Mouse (Mus musculus) hindbrain, embryonic 10.5 days (tissue): Measurements from ENCODE around the gene Clec16a. TPM values are rescaled to one million over a fixed set of nuclear protein-coding genes. Genes with fewer than 3 reads are reported as not detected.

Source experiments
- DNase-seq: peaks from one replicate; pipeline ENCODE4 v3.0.0-alpha.2; 2017; ENCODE audit warnings: low spot score
- H3K27ac ChIP-seq: fragments of 300-500 bp; sonication (generic); 2 replicates; pipeline ENCODE4 v1.5.1; 2016; ENCODE audit warnings: mild to moderate bottlenecking, moderate library complexity
- H3K27me3 ChIP-seq: fragments of 300-500 bp; sonication (generic); 2 replicates; pipeline ENCODE4 v1.6.1; 2016; ENCODE audit warnings: mild to moderate bottlenecking; ENCODE audit not compliant: poor library complexity, insufficient read depth, severe bottlenecking
- H3K36me3 ChIP-seq: fragments of 300-500 bp; sonication (generic); 2 replicates; pipeline ENCODE4 v1.6.1; 2016; ENCODE audit warnings: mild to moderate bottlenecking, moderate library complexity
- H3K4me1 ChIP-seq: fragments of 300-500 bp; sonication (generic); replicated peaks from 2 replicates; pipeline ENCODE4 v1.6.1; 2016; ENCODE audit warnings: mild to moderate bottlenecking
- H3K4me3 ChIP-seq: fragments of 300-500 bp; sonication (generic); 2 replicates; pipeline ENCODE4 v1.5.1; 2016; ENCODE audit warnings: mild to moderate bottlenecking, moderate library complexity
- H3K9me3 ChIP-seq: fragments of 300-500 bp; sonication (generic); 2 replicates; pipeline ENCODE4 v1.6.1; 2016; ENCODE audit warnings: mild to moderate bottlenecking, moderate library complexity
- WGBS: fragments of 180-500 bp; shearing (Covaris S2); methylation state at CpG from one replicate; pipeline ENCODE4 v1.1.7; 2016; 5-methylcytosine and 5-hydroxymethylcytosine counted together
- polyA plus RNA-seq: library from polyadenylated mRNA; unstranded; fragments of >200 nt; fragmentation: Nextera tagmentation; extraction: Ambion mirVana; gene quantifications from 2 replicates; pipeline ENCODE4 v1.2.1, GENCODE M21; 2016

Clec16a gene
- 34.5 and 35.0 TPM in 2 replicates for polyA plus RNA-seq

DNA sequence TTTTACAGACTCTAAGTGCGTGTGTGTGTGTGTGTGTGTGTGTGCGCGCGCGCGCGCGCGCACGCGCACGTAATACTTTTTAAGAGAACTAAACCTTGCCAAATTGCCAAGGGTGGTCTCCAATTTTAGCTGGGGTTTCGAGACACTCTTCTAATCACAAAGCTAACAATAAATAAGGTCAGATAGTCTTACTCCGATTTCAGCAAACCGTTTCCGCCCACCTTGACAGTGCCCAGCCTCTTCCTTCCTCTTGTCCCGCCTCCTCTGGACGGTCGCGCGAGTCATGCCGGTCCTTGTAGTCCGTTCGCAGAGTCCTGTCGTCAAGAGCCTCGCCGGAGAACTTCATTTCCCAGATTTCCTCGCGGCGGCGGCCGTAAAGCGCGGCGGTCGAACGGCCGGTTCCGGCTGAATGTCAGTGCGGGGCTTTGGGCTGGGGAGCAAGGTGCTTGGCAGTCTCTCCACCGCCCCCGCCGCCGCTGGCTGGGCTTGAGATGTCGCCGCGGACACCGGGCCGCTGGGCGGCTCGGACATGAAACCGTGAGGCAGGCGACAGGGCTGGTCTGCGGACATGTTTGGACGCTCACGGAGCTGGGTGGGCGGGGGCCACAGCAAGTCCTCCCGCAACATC is at the start of gene Clec16a:
Gene Clec16a (plus strand): TSS at position 345 of the 628 bp plus-strand sequence.
- WGBS, result under 1% methylated on average over 58 of the region's 58 CpGs
- H3K4me3 ChIP-seq, result peak within 1 kb of the TSS; percentile 95
- DNase-seq, result peak; percentile 96
- H3K4me1 ChIP-seq, result peaks cover 52% of the 10 kb centered on the region
- H3K27me3 ChIP-seq, result no peaks in the 10 kb centered on the region
- no peaks in the 10 kb centered on the region for H3K9me3 ChIP-seq
- no peaks in the 10 kb centered on the region for H3K36me3 ChIP-seq
- H3K27ac ChIP-seq, result peak within 1 kb of the TSS; percentile 84

GRCm38 (mm10) chr16:10495824-10496298 is 49.3 kb upstream of the Clec16a start:
- H3K36me3 ChIP-seq, result no peaks in the 10 kb centered on the region
- 0 out of 2 replicates have a peak, but pooled peaks cover under 1% of the 10 kb centered on the region for H3K27me3 ChIP-seq
- no peaks in the 10 kb centered on the region for H3K4me1 ChIP-seq
- DNase-seq, result no peak
- H3K9me3 ChIP-seq, result no peaks in the 10 kb centered on the region
- 72% methylated on average over 2 of the region's 2 CpGs for whole genome bisulfite sequencing
- no peak overlapping the region for H3K27ac ChIP-seq
- H3K4me3 ChIP-seq, result no peak overlapping the region

- no peak for DNase-seq
- H3K27ac ChIP-seq, result no peak overlapping the region
These were observed 47.0 kb upstream of the Clec16a start for GRCm38 (mm10) chr16:10498096-10498602.

GRCm38 (mm10) chr16:10499122-10499521 is 46.0 kb upstream of the Clec16a start:
- no peak overlapping the region for H3K4me3 ChIP-seq
- DNase-seq, result no peak
- 57% methylated on average over 1 of the region's 1 CpGs for WGBS

More at GRCm38 (mm10) chr16:10498096-10498602, 47.0 kb upstream of the Clec16a start:
- Histone ChIP-seq H3K36me3 (no peaks in the 10 kb centered on the region), H3K4me3 (no peak overlapping the region), H3K9me3 (no peaks in the 10 kb centered on the region), H3K4me1 (peaks cover 3% of the 10 kb centered on the region; the same call in 1 of the 2 replicates), H3K27me3 (no peaks in the 10 kb centered on the region; the same call in 1 of the 2 replicates)
- WGBS, result 79% methylated on average over 5 of the region's 5 CpGs

GRCm38 (mm10) chr16:10501865-10502264 is 43.3 kb upstream of the Clec16a start:
- Histone ChIP-seq H3K36me3 (no peaks in the 10 kb centered on the region), H3K4me1 (peaks cover 3% of the 10 kb centered on the region; the same call in 1 of the 2 replicates), H3K27me3 (no peaks in the 10 kb centered on the region; the same call in 1 of the 2 replicates), H3K27ac (no peak overlapping the region), H3K9me3 (no peaks in the 10 kb centered on the region), H3K4me3 (no peak overlapping the region)
- 15% methylated on average over 8 of the region's 8 CpGs for WGBS
- DNase-seq, result peak; percentile 68

More at GRCm38 (mm10) chr16:10499122-10499521, 46.0 kb upstream of the Clec16a start:
- H3K4me1 ChIP-seq, result peaks cover 3% of the 10 kb centered on the region; the same call in 1 of the 2 replicates
- no peaks in the 10 kb centered on the region for H3K36me3 ChIP-seq
- H3K27ac ChIP-seq, result no peak overlapping the region
- no peaks in the 10 kb centered on the region; the same call in 1 of the 2 replicates for H3K27me3 ChIP-seq
- H3K9me3 ChIP-seq, result no peaks in the 10 kb centered on the region

GRCm38 (mm10) chr16:10503058-10503457 is 42.1 kb upstream of the Clec16a start:
- Histone ChIP-seq H3K27me3 (no peaks in the 10 kb centered on the region; the same call in 1 of the 2 replicates), H3K4me1 (peaks cover 3% of the 10 kb centered on the region; the same call in 1 of the 2 replicates), H3K9me3 (no peaks in the 10 kb centered on the region), H3K27ac (no peak overlapping the region), H3K4me3 (no peak overlapping the region), H3K36me3 (no peaks in the 10 kb centered on the region)
- 69% methylated on average over 2 of the region's 2 CpGs for WGBS
- DNase-seq, result no peak

- Histone ChIP-seq H3K36me3 (no peaks in the 10 kb centered on the region), H3K9me3 (no peaks in the 10 kb centered on the region), H3K4me1 (no peaks in the 10 kb centered on the region), H3K27me3 (no peaks in the 10 kb centered on the region), H3K27ac (no peak overlapping the region), H3K4me3 (no peak overlapping the region)
- DNase-seq, result no peak
- whole genome bisulfite sequencing, result 77% methylated on average over 4 of the region's 4 CpGs
These were observed 37.7 kb upstream of the Clec16a start for GRCm38 (mm10) chr16:10507445-10507844.

DNA sequence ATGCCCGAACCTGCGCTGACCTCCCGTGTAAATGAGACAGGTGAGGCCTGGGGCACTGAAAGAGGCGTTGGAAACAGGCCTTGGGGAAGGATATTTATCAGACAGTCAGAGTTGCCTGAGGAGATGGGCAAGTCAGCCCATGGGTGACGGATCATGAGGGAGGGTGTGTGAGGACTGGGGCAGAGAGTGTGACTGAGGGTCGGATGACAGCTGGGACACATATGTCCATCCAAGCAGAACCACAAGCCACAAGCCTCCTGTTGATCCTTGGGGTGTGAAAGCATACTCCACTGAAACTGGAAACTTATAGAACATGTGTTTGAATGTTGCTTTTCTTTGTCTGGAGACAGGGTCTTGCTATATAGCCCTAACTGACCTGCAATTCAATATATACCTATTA is 36.4 kb upstream of the Clec16a start:
- no peaks in the 10 kb centered on the region for H3K27me3 ChIP-seq
- 70% methylated on average over 6 of the region's 6 CpGs for WGBS
- no peak for DNase-seq
- no peaks in the 10 kb centered on the region for H3K9me3 ChIP-seq
- H3K4me1 ChIP-seq, result no peaks in the 10 kb centered on the region
- H3K4me3 ChIP-seq, result no peak overlapping the region
- H3K27ac ChIP-seq, result no peak overlapping the region
- no peaks in the 10 kb centered on the region for H3K36me3 ChIP-seq

GRCm38 (mm10) chr16:10510477-10511133 is 34.5 kb upstream of the Clec16a start:
- Histone ChIP-seq H3K36me3 (no peaks in the 10 kb centered on the region), H3K4me1 (no peaks in the 10 kb centered on the region), H3K9me3 (no peaks in the 10 kb centered on the region), H3K27me3 (no peaks in the 10 kb centered on the region), H3K4me3 (no peak overlapping the region), H3K27ac (no peak overlapping the region)
- 62% methylated on average over 14 of the region's 14 CpGs for WGBS
- no peak for DNase-seq

DNA sequence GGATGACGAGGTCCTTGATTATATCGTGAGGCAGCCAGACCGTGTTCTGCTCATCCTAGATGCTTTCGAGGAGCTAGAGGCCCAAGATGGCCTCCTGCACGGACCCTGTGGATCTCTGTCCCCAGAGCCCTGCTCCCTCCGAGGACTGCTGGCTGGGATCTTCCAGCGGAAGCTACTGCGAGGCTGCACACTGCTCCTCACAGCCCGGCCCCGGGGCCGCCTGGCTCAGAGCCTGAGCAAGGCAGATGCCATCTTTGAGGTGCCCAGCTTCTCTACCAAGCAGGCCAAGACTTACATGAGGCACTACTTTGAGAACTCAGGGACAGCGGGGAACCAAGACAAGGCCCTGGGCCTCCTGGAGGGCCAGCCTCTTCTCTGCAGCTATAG is 34.0 kb upstream of the Clec16a start:
- H3K27me3 ChIP-seq, result no peaks in the 10 kb centered on the region
- 90% methylated on average over 12 of the region's 12 CpGs for WGBS
- no peaks in the 10 kb centered on the region for H3K9me3 ChIP-seq
- no peak overlapping the region for H3K4me3 ChIP-seq
- no peaks in the 10 kb centered on the region for H3K4me1 ChIP-seq
- DNase-seq, result no peak
- H3K27ac ChIP-seq, result no peak overlapping the region
- H3K36me3 ChIP-seq, result no peaks in the 10 kb centered on the region

DNA sequence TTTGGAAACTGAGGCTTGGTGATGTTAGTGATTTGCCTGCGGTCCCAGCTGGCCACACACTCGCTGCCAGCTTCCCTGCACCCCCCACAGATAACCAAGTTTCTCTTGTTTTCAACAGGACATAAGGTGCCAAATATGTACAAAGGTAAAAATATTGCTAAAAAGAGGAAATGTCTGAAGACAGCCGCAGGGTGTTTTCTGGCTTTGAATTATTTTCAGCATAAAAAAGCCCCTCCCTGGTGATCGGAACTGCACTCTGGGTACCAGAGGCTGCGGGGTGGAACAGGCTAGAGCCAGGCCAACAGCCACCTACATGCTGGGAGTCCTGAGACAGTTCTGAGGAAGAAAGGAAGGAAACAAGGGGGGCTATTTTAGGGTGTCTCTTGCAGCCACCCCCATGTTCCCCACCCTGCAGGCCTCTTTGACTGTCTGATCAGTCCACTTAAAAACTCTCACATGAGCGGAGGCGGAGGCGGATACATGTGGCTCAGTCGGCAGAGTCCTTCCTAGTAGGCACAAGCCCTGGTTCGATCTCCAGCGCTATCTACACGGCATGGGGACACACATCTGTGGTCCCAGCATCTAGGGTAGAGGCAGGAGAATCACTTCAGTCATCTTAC is 29.1 kb upstream of the Clec16a start:
- Histone ChIP-seq H3K9me3 (no peaks in the 10 kb centered on the region), H3K27ac (no peak overlapping the region), H3K4me3 (no peak overlapping the region), H3K36me3 (no peaks in the 10 kb centered on the region), H3K4me1 (peaks cover 5% of the 10 kb centered on the region), H3K27me3 (no peaks in the 10 kb centered on the region)
- no peak for DNase-seq
- 92% methylated on average over 12 of the region's 12 CpGs for WGBS

DNA sequence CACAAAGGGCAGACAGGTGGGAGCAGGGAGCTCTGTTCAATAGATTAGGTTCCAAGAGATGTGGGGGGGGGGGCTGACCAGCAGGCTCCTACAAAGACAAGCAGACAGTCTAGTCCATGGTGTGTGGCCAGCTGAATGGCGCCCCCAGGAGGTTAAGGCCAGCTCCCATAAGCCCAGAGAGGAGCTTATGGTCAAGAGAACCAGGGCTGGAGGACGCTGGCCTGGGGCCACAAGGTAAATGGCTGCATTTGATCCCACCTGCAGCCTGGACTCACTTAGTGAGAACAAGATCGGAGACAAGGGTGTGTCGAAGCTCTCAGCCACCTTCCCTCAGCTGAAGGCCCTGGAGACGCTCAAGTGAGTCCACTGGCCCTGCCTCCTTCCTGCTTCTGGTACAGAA is 27.1 kb upstream of the Clec16a start:
- H3K4me3 ChIP-seq, result no peak overlapping the region
- peaks cover 5% of the 10 kb centered on the region for H3K4me1 ChIP-seq
- peak; percentile 8 for DNase-seq
- WGBS, result 59% methylated on average over 5 of the region's 5 CpGs
- no peak overlapping the region for H3K27ac ChIP-seq
- no peaks in the 10 kb centered on the region for H3K27me3 ChIP-seq
- H3K36me3 ChIP-seq, result no peaks in the 10 kb centered on the region
- H3K9me3 ChIP-seq, result no peaks in the 10 kb centered on the region
